Mouse (Mus musculus): ENCODE data around the gene Vps16. TPM values are rescaled to one million over a fixed set of nuclear protein-coding genes. Genes with fewer than 3 reads are reported as not detected.

Gene Vps16
- polyA plus RNA-seq, 1 experiment, result 1.2 TPM

- Histone ChIP-seq H3K27me3 (ENCODE audit: control insufficient read depth) (no peaks in the 10 kb centered on the region), H3K9me3 (ENCODE audit: control insufficient read depth, low read length) (no peaks in the 10 kb centered on the region), H3K4me3 (replicated peaks) (no peak overlapping the region), H3K4me1 (ENCODE audit: control insufficient read depth) (peaks cover 55% of the 10 kb centered on the region), H3K36me3 (ENCODE audit: control insufficient read depth) (peaks cover 6% of the 10 kb centered on the region)
- TF ChIP-seq TAL1 (IDR thresholded peaks at IDR 0.05; ENCODE audit: low read length) (peak; percentile 52; the same call in 2 of the 3 replicates), GATA1 (IDR thresholded peaks at IDR 0.05; ENCODE audit: low read length) (peak; percentile 25; the same call in 1 of the 2 replicates)
These were observed 45.8 kb downstream of the Vps16 start for GRCm38 (mm10) chr2:130469935-130470334.

- no peak overlapping the region for H3K4me3 ChIP-seq (replicated peaks)
- peaks cover 32% of the 10 kb centered on the region for H3K4me1 ChIP-seq (ENCODE audit: control insufficient read depth)
- no peaks in the 10 kb centered on the region for H3K9me3 ChIP-seq (ENCODE audit: control insufficient read depth, low read length)
- H3K27me3 ChIP-seq (ENCODE audit: control insufficient read depth), result no peaks in the 10 kb centered on the region
- TF ChIP-seq TAL1 (IDR thresholded peaks at IDR 0.05; ENCODE audit: low read length), result no peak
- H3K36me3 ChIP-seq (ENCODE audit: control insufficient read depth), result peaks cover 11% of the 10 kb centered on the region
These were observed 48.9 kb downstream of the Vps16 start for GRCm38 (mm10) chr2:130472908-130473510.

GRCm38 (mm10) chr2:130475764-130476163, 51.6 kb downstream of the Vps16 start:
- H3K9me3 ChIP-seq (ENCODE audit: control insufficient read depth, low read length), result no peaks in the 10 kb centered on the region
- TF ChIP-seq GATA1 (IDR thresholded peaks at IDR 0.05; ENCODE audit: low read length) (no peak), TAL1 (IDR thresholded peaks at IDR 0.05; ENCODE audit: low read length) (no peak)
- H3K4me3 ChIP-seq (replicated peaks), result no peak overlapping the region
- peaks cover 5% of the 10 kb centered on the region for H3K4me1 ChIP-seq (ENCODE audit: control insufficient read depth)
- H3K27me3 ChIP-seq (ENCODE audit: control insufficient read depth), result no peaks in the 10 kb centered on the region
- peaks cover 6% of the 10 kb centered on the region for H3K36me3 ChIP-seq (ENCODE audit: control insufficient read depth)

- Histone ChIP-seq H3K36me3 (ENCODE audit: control insufficient read depth) (peaks cover 6% of the 10 kb centered on the region), H3K4me3 (replicated peaks) (no peak overlapping the region), H3K9me3 (ENCODE audit: control insufficient read depth, low read length) (no peaks in the 10 kb centered on the region), H3K4me1 (ENCODE audit: control insufficient read depth) (peaks cover 4% of the 10 kb centered on the region), H3K27me3 (ENCODE audit: control insufficient read depth) (no peaks in the 10 kb centered on the region)
- TF ChIP-seq TAL1 (IDR thresholded peaks at IDR 0.05; ENCODE audit: low read length) (no peak), GATA1 (IDR thresholded peaks at IDR 0.05; ENCODE audit: low read length) (no peak)
These were observed 52.6 kb downstream of the Vps16 start for GRCm38 (mm10) chr2:130476666-130477297.

- H3K4me1 ChIP-seq (ENCODE audit: control insufficient read depth), result peaks cover 2% of the 10 kb centered on the region; the same call in 1 of the 2 replicates
- no peak overlapping the region for H3K4me3 ChIP-seq (replicated peaks)
- peaks cover 3% of the 10 kb centered on the region for H3K36me3 ChIP-seq (ENCODE audit: control insufficient read depth)
- H3K9me3 ChIP-seq (ENCODE audit: control insufficient read depth, low read length), result no peaks in the 10 kb centered on the region
- TF ChIP-seq TAL1 (IDR thresholded peaks at IDR 0.05; ENCODE audit: low read length) (no peak), GATA1 (IDR thresholded peaks at IDR 0.05; ENCODE audit: low read length) (no peak)
- H3K27me3 ChIP-seq (ENCODE audit: control insufficient read depth), result no peaks in the 10 kb centered on the region
These were observed 58.0 kb downstream of the Vps16 start for GRCm38 (mm10) chr2:130482177-130482576.

- Histone ChIP-seq H3K27me3 (ENCODE audit: control insufficient read depth) (no peaks in the 10 kb centered on the region), H3K4me3 (replicated peaks) (no peak overlapping the region), H3K9me3 (ENCODE audit: control insufficient read depth, low read length) (no peaks in the 10 kb centered on the region), H3K36me3 (ENCODE audit: control insufficient read depth) (peaks cover 1% of the 10 kb centered on the region), H3K4me1 (ENCODE audit: control insufficient read depth) (peaks cover 2% of the 10 kb centered on the region; the same call in 1 of the 2 replicates)
- TF ChIP-seq GATA1 (IDR thresholded peaks at IDR 0.05; ENCODE audit: low read length), result no peak
- no peak for TF ChIP-seq TAL1 (IDR thresholded peaks at IDR 0.05; ENCODE audit: low read length)
These were observed 58.6 kb downstream of the Vps16 start for GRCm38 (mm10) chr2:130482700-130483099.

GRCm38 (mm10) chr2:130484206-130484605, 60.1 kb downstream of the Vps16 start:
- no peaks in the 10 kb centered on the region; the same call in 1 of the 2 replicates for H3K36me3 ChIP-seq (ENCODE audit: control insufficient read depth)
- no peak overlapping the region for H3K4me3 ChIP-seq (replicated peaks)
- TF ChIP-seq GATA1 (IDR thresholded peaks at IDR 0.05; ENCODE audit: low read length), result no peak
- no peak for TF ChIP-seq TAL1 (IDR thresholded peaks at IDR 0.05; ENCODE audit: low read length)
- peaks cover 2% of the 10 kb centered on the region; the same call in 1 of the 2 replicates for H3K4me1 ChIP-seq (ENCODE audit: control insufficient read depth)
- no peaks in the 10 kb centered on the region for H3K27me3 ChIP-seq (ENCODE audit: control insufficient read depth)
- H3K9me3 ChIP-seq (ENCODE audit: control insufficient read depth, low read length), result no peaks in the 10 kb centered on the region

- TF ChIP-seq GATA1 (IDR thresholded peaks at IDR 0.05; ENCODE audit: low read length) (no peak), TAL1 (IDR thresholded peaks at IDR 0.05; ENCODE audit: low read length) (no peak)
- peaks cover 6% of the 10 kb centered on the region for H3K9me3 ChIP-seq (ENCODE audit: control insufficient read depth, low read length)
- H3K4me1 ChIP-seq (ENCODE audit: control insufficient read depth), result peaks cover 8% of the 10 kb centered on the region; the same call in 1 of the 2 replicates
- peaks cover 1% of the 10 kb centered on the region for H3K36me3 ChIP-seq (ENCODE audit: control insufficient read depth)
- no peaks in the 10 kb centered on the region for H3K27me3 ChIP-seq (ENCODE audit: control insufficient read depth)
- no peak overlapping the region for H3K4me3 ChIP-seq (replicated peaks)
These were observed 63.9 kb downstream of the Vps16 start for GRCm38 (mm10) chr2:130488002-130488401.

GRCm38 (mm10) chr2:130488600-130488999, 64.5 kb downstream of the Vps16 start:
- Histone ChIP-seq H3K36me3 (ENCODE audit: control insufficient read depth) (peaks cover 3% of the 10 kb centered on the region), H3K27me3 (ENCODE audit: control insufficient read depth) (no peaks in the 10 kb centered on the region), H3K9me3 (ENCODE audit: control insufficient read depth, low read length) (peaks cover 8% of the 10 kb centered on the region), H3K4me3 (replicated peaks) (no peak overlapping the region), H3K4me1 (ENCODE audit: control insufficient read depth) (peaks cover 8% of the 10 kb centered on the region; the same call in 1 of the 2 replicates)
- TF ChIP-seq GATA1 (IDR thresholded peaks at IDR 0.05; ENCODE audit: low read length) (no peak), TAL1 (IDR thresholded peaks at IDR 0.05; ENCODE audit: low read length) (no peak)

Data from erythroblast, embryonic 14.5 days (primary cell).